Mouse (Mus musculus) bone marrow macrophage, adult 2 months (primary cell): ENCODE results near the gene Klrb1b.

Experiments
- CTCF ChIP-seq: IDR thresholded peaks from 2 replicates; pipeline ENCODE4 v1.5.1; 2012; ENCODE audit warnings: low read depth, mild to moderate bottlenecking, low read length, moderate library complexity
- POLR2A ChIP-seq: IDR thresholded peaks from 2 replicates; pipeline ENCODE4 v1.6.1; 2012; ENCODE audit warnings: mild to moderate bottlenecking, low read depth, low read length, borderline replicate concordance

DNA sequence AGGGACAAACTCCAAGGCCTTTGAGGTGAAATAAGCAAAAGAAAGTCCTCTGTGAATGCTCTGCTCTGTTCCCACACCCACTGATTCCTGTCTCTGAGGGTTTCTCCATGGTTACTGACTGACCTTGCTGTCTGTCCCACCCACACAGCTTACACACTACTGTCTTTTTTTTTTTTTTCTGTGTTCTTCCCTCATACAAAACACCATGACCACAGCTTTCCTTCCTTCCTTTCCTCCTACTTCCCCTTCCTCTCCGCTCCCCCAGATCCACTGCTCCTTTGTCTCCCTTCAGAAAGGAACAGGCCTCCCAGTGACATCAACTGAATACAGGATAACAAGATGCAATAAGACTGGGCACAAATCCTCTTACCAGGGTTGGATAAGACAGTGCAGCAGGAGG lies 37.6 kb downstream of the Klrb1b start:
- TF ChIP-seq POLR2A = no peak
- no peak for TF ChIP-seq CTCF
